Mouse (Mus musculus): ENCODE results near the gene Ros1.

- TF ChIP-seq CTCF (IDR thresholded peaks at IDR 0.05; ENCODE audit: borderline replicate concordance, extremely low read depth, insufficient read depth, insufficient read length) (no peak), POLR2A (IDR thresholded peaks at IDR 0.05; ENCODE audit: borderline replicate concordance, extremely low read depth, insufficient read depth, insufficient read length, poor library complexity, severe bottlenecking) (no peak)
Observed at GRCm38 (mm10) chr10:52018471-52018870, 176.6 kb downstream of the Ros1 start.

All from brain, embryonic 14.5 days (tissue).